Mouse (Mus musculus): ENCODE measurements around the gene Lcn2. TPM values are rescaled to one million over a fixed set of nuclear protein-coding genes. Genes with fewer than 3 reads are reported as not detected.

The Lcn2 gene
- polyA plus RNA-seq, 1 experiment from 2014 or later, result 50.3 TPM

DNA sequence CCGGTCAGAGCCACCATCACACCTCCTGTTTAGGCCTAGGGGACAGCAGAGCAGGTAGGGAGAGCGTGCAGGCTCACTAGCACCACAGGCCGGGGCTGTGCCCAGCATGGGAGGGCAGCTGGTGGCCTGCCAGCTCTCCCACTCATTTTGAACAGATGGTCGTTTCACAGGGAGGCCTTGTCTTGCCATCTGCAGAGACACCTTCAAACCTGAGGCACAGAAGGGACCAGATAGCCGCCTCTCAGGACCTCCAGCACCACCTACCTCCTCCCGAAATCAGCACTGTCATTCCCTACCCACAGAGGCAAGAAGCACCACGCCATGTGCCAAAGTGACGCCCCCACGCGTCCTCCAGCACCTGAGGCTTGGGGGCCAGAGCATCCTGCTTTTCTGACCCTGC is 44.0 kb downstream of the Lcn2 start:
- 78% methylated on average over 10 of the region's 10 CpGs for WGBS
- no peak for DNase-seq (ENCODE audit: low spot score)
- no peak for ATAC-seq (replicated peaks; ENCODE audit: low FRiP score, low read depth)

DNA sequence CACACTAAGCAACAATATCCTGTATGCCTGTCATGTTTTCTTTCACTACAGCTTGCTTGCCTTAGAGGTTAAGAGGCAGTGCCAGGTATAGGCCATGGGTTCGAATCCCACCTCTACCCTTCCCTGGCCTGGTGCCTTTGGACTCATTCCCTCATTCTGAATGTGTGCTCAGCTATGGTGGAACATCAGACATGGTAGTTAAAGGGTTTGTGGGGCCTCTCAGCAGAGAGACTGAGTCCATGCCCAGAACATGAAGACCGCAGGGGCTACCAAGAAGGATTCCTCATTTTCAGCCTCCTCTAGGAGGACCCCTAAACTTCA is 44.7 kb downstream of the Lcn2 start:
- WGBS, result 97% methylated on average over 2 of the region's 2 CpGs
- TF ChIP-seq CTCF (IDR thresholded peaks at IDR 0.05; ENCODE audit: low read depth), result no peak
- Histone ChIP-seq H3K4me3 (replicated peaks; ENCODE audit: low read depth, low read length) (no peak overlapping the region), H3K27ac (no peak overlapping the region), H3K27me3 (ENCODE audit: insufficient read depth, low read length) (no peaks in the 10 kb centered on the region), H3K4me1 (replicated peaks; ENCODE audit: insufficient read depth, low read length) (no peaks in the 10 kb centered on the region), H3K9me3 (replicated peaks; ENCODE audit: low read length) (no peaks in the 10 kb centered on the region), H3K4me2 (ENCODE audit: low read length) (no peak overlapping the region), H3K9ac (ENCODE audit: low read depth, low read length) (no peak overlapping the region), H3K36me3 (ENCODE audit: insufficient read depth, low read length) (no peaks in the 10 kb centered on the region)
- ATAC-seq (replicated peaks; ENCODE audit: low FRiP score, low read depth), result no peak
- no peak for DNase-seq (ENCODE audit: low spot score)

More for the DNA sequence above, 44.0 kb downstream of the Lcn2 start:
- no peaks in the 10 kb centered on the region for H3K4me1 ChIP-seq (replicated peaks; ENCODE audit: insufficient read depth, low read length)
- no peak overlapping the region for H3K9ac ChIP-seq (ENCODE audit: low read depth, low read length)
- no peaks in the 10 kb centered on the region for H3K27me3 ChIP-seq (ENCODE audit: insufficient read depth, low read length)
- H3K9me3 ChIP-seq (replicated peaks; ENCODE audit: low read length), result no peaks in the 10 kb centered on the region
- no peak overlapping the region for H3K4me3 ChIP-seq (replicated peaks; ENCODE audit: low read depth, low read length)
- H3K36me3 ChIP-seq (ENCODE audit: insufficient read depth, low read length), result no peaks in the 10 kb centered on the region
- TF ChIP-seq CTCF (IDR thresholded peaks at IDR 0.05; ENCODE audit: low read depth), result no peak
- H3K4me2 ChIP-seq (ENCODE audit: low read length), result no peak overlapping the region
- H3K27ac ChIP-seq, result no peak overlapping the region

DNA sequence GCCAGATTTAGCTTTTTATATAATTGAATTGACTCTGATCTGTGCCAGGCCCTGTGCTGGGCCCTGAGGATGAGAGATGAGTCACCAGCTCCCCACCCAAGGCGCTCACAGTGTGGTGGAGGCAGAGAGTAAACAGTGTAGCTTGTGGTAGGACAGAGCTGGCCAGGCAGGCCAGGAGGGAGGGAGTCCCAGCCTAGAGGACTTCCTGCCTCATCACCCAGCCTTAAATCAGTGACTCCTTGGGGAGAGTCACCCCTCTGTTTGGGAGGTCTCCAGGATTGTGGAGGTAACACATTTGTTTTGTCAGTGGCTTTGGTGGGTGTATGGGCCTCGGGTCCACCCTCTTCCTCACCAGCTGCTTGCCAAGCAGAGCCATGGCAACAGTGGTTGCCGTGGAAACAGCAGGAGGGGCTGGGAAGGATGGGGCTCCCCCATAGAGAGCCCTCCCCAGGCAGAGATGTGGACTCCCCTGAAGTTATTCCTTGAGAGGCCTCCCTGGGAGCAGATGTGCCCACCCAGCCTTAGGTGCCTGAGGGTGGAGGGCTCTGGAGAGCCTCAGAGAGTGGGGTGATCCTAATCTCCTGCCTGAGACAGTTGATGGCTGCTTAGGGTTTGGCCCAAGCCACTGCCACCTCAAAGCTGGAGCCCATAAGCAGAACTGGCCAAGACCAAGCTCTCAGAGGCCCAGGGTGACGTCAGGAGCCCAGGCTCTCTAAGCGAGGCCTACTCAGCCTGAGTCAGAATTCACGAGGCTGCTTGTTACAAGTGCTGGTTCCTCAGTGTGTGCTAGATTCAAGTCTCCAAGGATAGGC is 45.3 kb downstream of the Lcn2 start:
- Histone ChIP-seq H3K9me3 (replicated peaks; ENCODE audit: low read length) (no peaks in the 10 kb centered on the region), H3K27ac (no peak overlapping the region), H3K4me1 (replicated peaks; ENCODE audit: insufficient read depth, low read length) (no peaks in the 10 kb centered on the region), H3K9ac (ENCODE audit: low read depth, low read length) (no peak overlapping the region), H3K4me2 (ENCODE audit: low read length) (no peak overlapping the region), H3K36me3 (ENCODE audit: insufficient read depth, low read length) (no peaks in the 10 kb centered on the region), H3K27me3 (ENCODE audit: insufficient read depth, low read length) (no peaks in the 10 kb centered on the region), H3K4me3 (replicated peaks; ENCODE audit: low read depth, low read length) (no peak overlapping the region)
- 76% methylated on average over 6 of the region's 6 CpGs for WGBS
- ATAC-seq (replicated peaks; ENCODE audit: low FRiP score, low read depth) (no peak; the same call in 1 of the 2 replicates), DNase-seq (ENCODE audit: low spot score) (no peak)
- no peak for TF ChIP-seq CTCF (IDR thresholded peaks at IDR 0.05; ENCODE audit: low read depth)

DNA sequence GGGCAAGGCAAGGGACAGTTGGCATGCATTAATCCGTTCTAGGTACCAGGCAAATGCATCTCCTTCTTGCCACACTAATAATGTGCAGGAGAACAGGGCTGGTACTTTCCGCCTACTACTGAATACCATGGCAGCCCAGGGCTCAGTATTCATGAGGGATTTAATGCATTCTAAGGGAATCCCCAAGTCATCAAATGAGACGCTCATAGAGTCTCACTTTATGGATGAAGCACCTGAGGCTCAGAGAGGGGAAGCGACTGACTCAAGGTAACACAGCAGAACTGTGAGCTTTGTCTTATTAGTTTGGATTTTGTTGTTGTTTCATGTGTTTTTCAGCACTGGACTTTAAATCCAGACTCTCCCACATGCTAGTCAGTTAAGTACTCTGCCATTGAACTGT is 46.0 kb downstream of the Lcn2 start:
- DNase-seq (ENCODE audit: low spot score), result no peak
- no peaks in the 10 kb centered on the region for H3K27me3 ChIP-seq (ENCODE audit: insufficient read depth, low read length)
- WGBS, result 87% methylated on average over 4 of the region's 4 CpGs
- no peak overlapping the region for H3K27ac ChIP-seq
- H3K4me1 ChIP-seq (replicated peaks; ENCODE audit: insufficient read depth, low read length), result no peaks in the 10 kb centered on the region
- no peaks in the 10 kb centered on the region for H3K9me3 ChIP-seq (replicated peaks; ENCODE audit: low read length)
- H3K4me3 ChIP-seq (replicated peaks; ENCODE audit: low read depth, low read length), result no peak overlapping the region
- no peak overlapping the region for H3K4me2 ChIP-seq (ENCODE audit: low read length)
- H3K36me3 ChIP-seq (ENCODE audit: insufficient read depth, low read length), result no peaks in the 10 kb centered on the region
- TF ChIP-seq CTCF (IDR thresholded peaks at IDR 0.05; ENCODE audit: low read depth), result no peak
- no peak overlapping the region for H3K9ac ChIP-seq (ENCODE audit: low read depth, low read length)
- ATAC-seq (replicated peaks; ENCODE audit: low FRiP score, low read depth), result no peak

DNA sequence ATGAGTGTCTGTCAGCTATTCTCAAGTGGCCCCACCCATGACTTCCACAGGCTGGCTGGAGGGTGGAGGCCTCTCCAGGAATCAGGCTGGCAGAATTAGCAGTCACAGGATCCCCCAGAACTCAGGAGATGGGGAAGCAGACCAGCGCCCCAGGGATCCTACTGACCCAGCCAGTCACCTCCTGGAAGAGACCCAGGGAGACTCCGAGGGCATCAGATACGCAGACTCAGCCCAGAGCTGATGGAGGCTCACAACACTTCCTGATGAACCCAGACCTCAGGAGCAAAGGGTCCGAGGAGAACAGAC is 46.5 kb downstream of the Lcn2 start:
- H3K4me2 ChIP-seq (ENCODE audit: low read length), result no peak overlapping the region
- H3K27me3 ChIP-seq (ENCODE audit: insufficient read depth, low read length), result no peaks in the 10 kb centered on the region
- ATAC-seq (replicated peaks; ENCODE audit: low FRiP score, low read depth) (no peak), DNase-seq (ENCODE audit: low spot score) (no peak)
- H3K4me1 ChIP-seq (replicated peaks; ENCODE audit: insufficient read depth, low read length), result no peaks in the 10 kb centered on the region
- H3K4me3 ChIP-seq (replicated peaks; ENCODE audit: low read depth, low read length), result no peak overlapping the region
- H3K27ac ChIP-seq, result no peak overlapping the region
- TF ChIP-seq CTCF (IDR thresholded peaks at IDR 0.05; ENCODE audit: low read depth), result no peak
- no peaks in the 10 kb centered on the region for H3K9me3 ChIP-seq (replicated peaks; ENCODE audit: low read length)
- WGBS, result 90% methylated on average over 4 of the region's 4 CpGs
- no peaks in the 10 kb centered on the region for H3K36me3 ChIP-seq (ENCODE audit: insufficient read depth, low read length)
- no peak overlapping the region for H3K9ac ChIP-seq (ENCODE audit: low read depth, low read length)

DNA sequence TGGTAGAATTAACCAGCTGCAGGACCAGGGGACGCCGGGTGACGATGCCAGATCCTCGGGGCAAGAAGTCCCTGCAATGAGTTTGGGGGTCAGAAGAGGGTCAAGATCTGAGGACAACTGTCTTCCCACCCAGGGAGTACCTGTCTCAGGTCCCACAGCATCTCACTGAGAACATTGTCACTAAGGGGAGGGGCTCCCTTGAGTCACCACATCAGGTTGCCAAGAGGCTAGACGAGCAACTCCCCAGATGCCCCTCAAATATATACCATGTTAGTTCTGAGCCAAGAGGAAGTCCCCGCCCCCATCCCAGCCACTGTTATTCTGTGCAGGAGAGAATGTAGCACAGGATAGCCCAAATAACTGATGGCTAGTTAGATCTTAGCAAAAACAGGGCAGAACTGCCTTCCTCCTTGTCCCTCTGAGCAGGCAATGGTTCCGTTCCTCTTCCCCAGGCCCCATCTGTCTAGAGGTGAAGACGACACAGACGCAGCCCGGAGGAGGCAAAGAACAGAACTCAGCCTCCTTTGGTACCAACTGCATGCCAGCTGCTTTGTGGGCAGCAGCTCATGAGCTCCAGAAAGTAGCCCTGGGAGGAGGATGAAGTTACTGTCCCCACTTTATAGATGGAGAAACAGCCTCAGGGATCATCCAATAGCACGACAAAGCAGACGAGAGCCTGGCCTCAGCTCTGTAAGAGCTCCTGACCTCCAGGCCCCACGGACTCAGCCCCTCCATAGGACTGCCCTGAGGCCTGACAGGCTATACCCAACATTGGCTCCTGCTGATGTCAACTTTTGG is 47.0 kb downstream of the Lcn2 start:
- Histone ChIP-seq H3K4me1 (replicated peaks; ENCODE audit: insufficient read depth, low read length) (no peaks in the 10 kb centered on the region), H3K36me3 (ENCODE audit: insufficient read depth, low read length) (no peaks in the 10 kb centered on the region), H3K27ac (no peak overlapping the region), H3K4me2 (ENCODE audit: low read length) (no peak overlapping the region), H3K9ac (ENCODE audit: low read depth, low read length) (no peak overlapping the region), H3K9me3 (replicated peaks; ENCODE audit: low read length) (no peaks in the 10 kb centered on the region), H3K4me3 (replicated peaks; ENCODE audit: low read depth, low read length) (no peak overlapping the region), H3K27me3 (ENCODE audit: insufficient read depth, low read length) (no peaks in the 10 kb centered on the region)
- ATAC-seq (replicated peaks; ENCODE audit: low FRiP score, low read depth), result no peak
- WGBS, result 80% methylated on average over 13 of the region's 13 CpGs
- no peak for DNase-seq (ENCODE audit: low spot score)
- no peak for TF ChIP-seq CTCF (IDR thresholded peaks at IDR 0.05; ENCODE audit: low read depth)
